Mouse (Mus musculus): Measurements from ENCODE around the gene Sag.
A peak's percentile ranks its signal among the peaks of the same experiment; 100 is the strongest.
"Not testable (repeated sequence)": the region's sequence is repeated elsewhere in the genome, so short reads cannot be mapped to it uniquely, and the experiment has no call there.

The Sag gene

GRCm38 (mm10) chr1:87825281-87825680 lies 21.8 kb downstream of the Sag start:
- DNase-seq = no peak

GRCm38 (mm10) chr1:87825991-87826390 lies 22.5 kb downstream of the Sag start:
- no peak for DNase-seq

- no peak for DNase-seq
Measured at GRCm38 (mm10) chr1:87826474-87826873, 23.0 kb downstream of the Sag start.

GRCm38 (mm10) chr1:87827476-87827875 lies 24.0 kb downstream of the Sag start:
- not testable (repeated sequence) for DNase-seq

GRCm38 (mm10) chr1:87828185-87828584 lies 24.7 kb downstream of the Sag start:
- DNase-seq = no peak

- no peak for DNase-seq
Measured at GRCm38 (mm10) chr1:87828926-87829580, 25.6 kb downstream of the Sag start.

- DNase-seq = peak in 1 of 2 experiments; percentile 16
Measured at GRCm38 (mm10) chr1:87829621-87830211, 26.2 kb downstream of the Sag start.

GRCm38 (mm10) chr1:87836453-87836852 lies 33.0 kb downstream of the Sag start:
- DNase-seq = no peak

GRCm38 (mm10) chr1:87837018-87837417 lies 33.5 kb downstream of the Sag start:
- DNase-seq = no peak

GRCm38 (mm10) chr1:87840411-87841208 lies 37.1 kb downstream of the Sag start:
- DNase-seq = peak in 1 of 2 experiments; percentile 15

- peak; percentile 52 to 62 for DNase-seq
Measured at GRCm38 (mm10) chr1:87846801-87847474, 43.5 kb downstream of the Sag start.

GRCm38 (mm10) chr1:87847475-87848168 lies 44.1 kb downstream of the Sag start:
- no peak for DNase-seq

GRCm38 (mm10) chr1:87848237-87848996 lies 44.9 kb downstream of the Sag start:
- DNase-seq = no peak

- no peak for DNase-seq
Measured at GRCm38 (mm10) chr1:87849278-87849677, 45.8 kb downstream of the Sag start.

- no peak for DNase-seq
Measured at GRCm38 (mm10) chr1:87851344-87851743, 47.9 kb downstream of the Sag start.

GRCm38 (mm10) chr1:87852081-87852790 lies 48.8 kb downstream of the Sag start:
- DNase-seq = no peak

- peak; percentile 87 to 93 for DNase-seq
Measured at GRCm38 (mm10) chr1:87852892-87853600, 49.6 kb downstream of the Sag start, which contains the start of gene Dgkd. Gene Dgkd, plus strand, starts transcription at chr1:87853287.

- DNase-seq = peak; percentile 43 to 62
Measured at GRCm38 (mm10) chr1:87853601-87854361, 50.3 kb downstream of the Sag start.

GRCm38 (mm10) chr1:87854411-87854810 lies 50.9 kb downstream of the Sag start:
- DNase-seq = no peak

- DNase-seq = no peak
Measured at GRCm38 (mm10) chr1:87854851-87855251, 51.4 kb downstream of the Sag start.
